Mouse (Mus musculus) neutrophil, adult 5-6 weeks (primary cell): ENCODE measurements around the gene Cipc. TPM values are rescaled to one million over a fixed set of nuclear protein-coding genes. Genes with fewer than 3 reads are reported as not detected.

Source experiments
- total RNA-seq: library from RNA; stranded (forward); fragments of 200-1000 nt; gene quantifications from 2 replicates; pipeline ENCODE4 v1.2.3, GENCODE M21; 2017

The Cipc gene
- total RNA-seq, 1 experiment from 2014 or later: 21.2 TPM

Other genes starting within 250 kb of the Cipc start
- 4.1 and 7.0 TPM in 2 replicates for gene Angel1, start 220.6 kb upstream of the Cipc start, total RNA-seq
- not detected in 2 replicates for gene Lrrc74a, start 212.7 kb upstream of the Cipc start, total RNA-seq
- 22.7 and 23.0 TPM in 2 replicates for gene Irf2bpl, start 62.2 kb upstream of the Cipc start, total RNA-seq
- not detected in 2 replicates for gene Zdhhc22, start 43.4 kb downstream of the Cipc start, total RNA-seq
- not detected in 2 replicates for gene Tmem63c, start 74.3 kb downstream of the Cipc start, total RNA-seq
- gene Ngb, start 155.5 kb downstream of the Cipc start, total RNA-seq: not detected in 2 replicates
- gene Gstz1, start 200.1 kb downstream of the Cipc start, total RNA-seq: 6.9 and 10.2 TPM in 2 replicates
- gene Pomt2, start 200.9 kb downstream of the Cipc start, total RNA-seq: 4.2 and 8.1 TPM in 2 replicates